Mouse (Mus musculus) urinary bladder, postnatal 36 days (tissue): Measurements from ENCODE around the gene Aass.
A peak's percentile ranks its signal among the peaks of the same experiment; 100 is the strongest.
"Not testable (repeated sequence)": the region's sequence is repeated elsewhere in the genome, so short reads cannot be mapped to it uniquely, and the experiment has no call there.

Source experiments
- DNase-seq, 2 experiments: peaks; one replicate each; pipeline ENCODE4 v3.0.0; 2022; ENCODE audit warnings: low spot score in 2 of 2, mixed read lengths in 1 of 2

Aass gene

GRCm38 (mm10) chr6:23132573-23133181, at the start of gene Aass:
TSS of gene Aass (minus strand) at chr6:23132986.
- peak in 1 of 2 experiments; percentile 1 for DNase-seq

GRCm38 (mm10) chr6:23180096-23180495, 47.3 kb upstream of the Aass start:
- DNase-seq, result peak in 1 of 2 experiments; percentile 11

GRCm38 (mm10) chr6:23163824-23164223, 31.0 kb upstream of the Aass start:
- DNase-seq, result not testable (repeated sequence)

- not testable (repeated sequence) for DNase-seq
Observed at GRCm38 (mm10) chr6:23156357-23156756, 23.6 kb upstream of the Aass start.

DNA sequence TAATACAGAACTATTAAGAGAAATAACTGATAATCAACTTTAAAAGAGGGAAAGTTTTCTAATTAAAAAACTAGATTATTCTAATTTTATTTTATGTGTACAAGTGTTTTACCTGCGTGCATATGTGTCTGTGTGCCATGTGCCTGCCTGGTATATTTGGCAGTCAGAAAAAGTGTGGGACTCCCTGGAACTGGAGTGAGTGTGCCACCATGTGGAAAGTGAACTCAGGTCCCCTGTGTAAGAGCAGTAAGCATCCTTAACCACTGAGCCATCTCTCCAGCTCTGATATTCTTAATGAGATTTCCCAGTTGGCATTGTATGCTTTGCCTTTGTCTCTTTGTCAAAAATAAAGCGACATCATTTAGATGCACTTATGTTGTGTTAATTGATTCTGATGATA, 20.3 kb upstream of the Aass start:
- DNase-seq, result no peak

DNA sequence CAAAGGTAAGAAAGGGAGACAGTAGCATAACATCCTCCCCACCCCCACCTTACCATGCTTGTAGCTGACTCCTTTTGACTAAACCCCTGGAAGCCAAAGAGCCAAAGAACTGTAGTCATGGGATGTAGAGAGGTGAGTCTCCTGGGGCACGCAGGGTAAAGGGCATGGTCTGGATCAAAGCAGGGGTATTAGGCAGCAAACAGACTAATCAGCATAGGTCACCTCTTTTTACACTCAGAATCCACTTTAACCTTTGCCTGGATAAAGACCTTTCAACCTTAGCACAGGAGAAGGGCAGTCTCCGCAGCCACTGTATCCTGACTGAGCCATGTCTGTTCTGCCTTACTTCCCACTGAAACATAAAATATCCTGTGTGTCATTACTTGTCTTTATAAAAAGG, 14.4 kb upstream of the Aass start:
- no peak for DNase-seq

DNA sequence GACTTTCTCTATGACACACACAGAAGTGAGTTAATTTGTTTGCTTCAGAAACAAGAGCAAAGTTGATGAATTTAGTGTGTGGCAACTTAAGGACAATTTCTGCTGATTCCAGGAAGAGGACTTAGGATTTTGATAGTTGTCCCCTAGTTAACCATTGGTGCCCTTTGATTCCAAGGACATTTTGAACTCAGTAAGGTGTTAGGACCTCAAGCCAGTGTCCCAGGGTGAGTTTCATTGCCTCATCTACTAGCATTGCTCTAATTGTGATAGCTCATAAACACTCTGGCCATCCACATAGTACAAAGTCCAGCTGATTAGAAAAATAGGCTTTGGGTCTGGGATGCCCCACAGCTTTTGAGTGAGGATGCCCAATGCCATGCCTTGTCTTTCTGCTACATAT, 11.2 kb upstream of the Aass start:
- DNase-seq, result no peak

DNA sequence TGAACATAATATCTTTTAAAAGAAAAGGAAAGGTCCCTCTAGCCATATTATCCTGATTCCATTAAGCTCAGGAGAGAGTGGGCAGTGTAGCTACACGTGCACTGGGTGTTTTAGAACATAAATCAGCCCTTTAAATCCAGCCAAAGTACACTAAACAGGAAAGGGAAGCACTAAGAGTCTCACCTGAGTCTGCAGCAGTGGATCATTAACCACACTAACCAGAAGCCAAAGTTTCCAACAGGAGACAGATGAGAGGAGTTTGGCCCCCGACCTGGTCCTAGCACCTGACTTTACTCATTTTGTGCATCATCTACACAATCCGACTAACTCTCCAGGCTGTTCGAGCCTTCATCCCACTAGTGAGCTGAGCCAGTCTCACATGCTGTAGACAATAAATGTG, 1.8 kb downstream of the Aass start:
- no peak for DNase-seq

GRCm38 (mm10) chr6:23129201-23129600, 3.6 kb downstream of the Aass start:
- peak in 1 of 2 experiments; percentile 6 for DNase-seq

DNA sequence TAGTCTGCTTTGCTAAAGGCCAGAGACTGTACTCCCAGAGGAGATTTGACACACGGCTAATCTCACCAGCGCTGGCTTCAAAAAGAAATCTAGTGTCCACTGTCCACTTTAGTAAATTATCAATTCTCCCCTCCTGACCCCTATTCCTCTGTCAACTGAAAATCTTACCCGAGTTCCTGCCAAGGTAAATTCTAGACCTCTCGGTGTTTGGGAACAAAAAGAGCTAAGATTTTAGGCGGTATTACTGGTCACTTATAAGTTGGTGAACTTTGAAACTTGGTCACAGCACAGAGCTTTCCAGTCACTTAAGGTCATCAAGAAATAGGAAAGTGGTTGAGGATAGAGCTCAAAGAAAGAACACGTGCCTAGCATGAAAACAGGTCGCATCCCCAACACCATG, 6.1 kb downstream of the Aass start:
- no peak for DNase-seq

- DNase-seq, result no peak
Observed at GRCm38 (mm10) chr6:23125831-23126230, 7.0 kb downstream of the Aass start.

GRCm38 (mm10) chr6:23124823-23125222, 8.0 kb downstream of the Aass start:
- DNase-seq, result no peak

GRCm38 (mm10) chr6:23122934-23123333, 9.9 kb downstream of the Aass start:
- DNase-seq, result no peak

- DNase-seq, result no peak
Observed at GRCm38 (mm10) chr6:23114781-23115180, 18.0 kb downstream of the Aass start.

- DNase-seq, result no peak
Observed at GRCm38 (mm10) chr6:23107069-23107468, 25.7 kb downstream of the Aass start.

GRCm38 (mm10) chr6:23106373-23106772, 26.4 kb downstream of the Aass start:
- no peak for DNase-seq

DNA sequence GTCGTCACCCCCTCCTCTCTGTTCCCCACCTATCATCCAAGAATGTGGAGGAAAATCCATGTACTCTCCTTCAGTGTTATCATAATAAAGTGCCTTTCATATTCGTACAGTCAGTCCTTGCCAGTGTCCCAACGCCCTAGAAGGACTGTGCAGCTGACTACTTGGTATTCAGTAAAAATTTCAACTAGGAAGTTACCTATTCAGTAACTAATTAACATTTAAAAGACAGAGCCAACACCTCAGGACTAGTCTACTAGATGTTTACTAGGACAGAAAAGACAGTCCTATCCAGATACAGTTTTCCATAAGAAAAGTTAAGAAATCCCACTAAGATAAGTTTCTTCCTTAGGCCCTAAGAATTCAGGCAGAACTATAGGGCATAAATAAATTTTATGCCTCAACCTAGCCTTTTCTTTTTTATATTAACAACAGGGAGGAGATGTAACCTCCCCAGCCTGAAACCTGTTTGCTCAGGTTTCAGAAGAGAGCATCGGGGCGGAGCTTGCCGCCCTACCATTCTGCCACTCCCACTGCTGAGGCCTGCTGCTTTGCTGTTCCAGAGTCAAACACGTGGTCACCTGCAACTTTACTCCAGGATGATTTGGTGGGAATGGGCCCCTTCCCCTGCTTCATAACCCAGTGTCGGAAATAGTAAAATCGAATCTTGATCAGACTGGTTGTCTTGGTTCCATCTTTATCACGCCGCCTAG, 42.3 kb downstream of the Aass start:
- not testable (repeated sequence) for DNase-seq

GRCm38 (mm10) chr6:23089292-23089691, 43.5 kb downstream of the Aass start:
- DNase-seq, result not testable (repeated sequence)

DNA sequence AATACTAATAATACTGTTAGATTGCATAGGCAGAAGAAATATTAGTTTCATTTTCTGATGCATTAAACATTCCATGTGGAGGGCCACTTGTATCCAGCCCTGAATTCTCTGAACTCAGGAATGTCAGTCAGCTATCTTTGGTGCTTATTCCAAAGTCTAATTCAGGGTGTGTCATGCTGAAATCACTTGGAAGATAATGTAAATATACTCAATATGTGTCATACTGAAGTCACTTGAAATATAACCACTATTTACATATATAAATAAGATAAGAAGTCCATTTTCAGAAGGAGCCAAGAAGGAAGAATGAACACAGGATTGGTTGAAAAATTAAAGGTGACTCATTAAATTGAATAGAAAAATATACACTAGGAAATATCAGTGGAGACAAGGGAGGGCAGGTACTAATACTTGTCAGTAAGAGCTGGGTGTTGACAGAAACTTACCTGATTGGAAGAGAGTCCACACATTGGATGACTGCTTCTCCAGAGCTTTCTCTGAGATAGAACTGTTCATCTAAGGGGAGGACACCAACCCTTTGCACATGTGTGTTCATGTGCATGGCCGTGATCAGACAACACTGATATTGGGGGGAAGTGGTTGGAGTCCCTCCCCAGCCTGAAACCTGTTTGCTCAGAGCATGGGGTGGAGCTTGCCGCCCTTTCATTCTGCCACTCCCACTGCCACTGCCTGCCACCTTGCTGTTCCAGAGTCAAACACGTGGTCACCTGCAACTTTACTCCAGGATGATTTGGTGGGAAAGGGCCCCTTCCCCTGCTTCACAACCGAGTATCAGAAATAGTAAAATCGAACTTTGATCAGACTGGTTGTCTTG, 48.0 kb downstream of the Aass start:
- DNase-seq, result no peak

DNA sequence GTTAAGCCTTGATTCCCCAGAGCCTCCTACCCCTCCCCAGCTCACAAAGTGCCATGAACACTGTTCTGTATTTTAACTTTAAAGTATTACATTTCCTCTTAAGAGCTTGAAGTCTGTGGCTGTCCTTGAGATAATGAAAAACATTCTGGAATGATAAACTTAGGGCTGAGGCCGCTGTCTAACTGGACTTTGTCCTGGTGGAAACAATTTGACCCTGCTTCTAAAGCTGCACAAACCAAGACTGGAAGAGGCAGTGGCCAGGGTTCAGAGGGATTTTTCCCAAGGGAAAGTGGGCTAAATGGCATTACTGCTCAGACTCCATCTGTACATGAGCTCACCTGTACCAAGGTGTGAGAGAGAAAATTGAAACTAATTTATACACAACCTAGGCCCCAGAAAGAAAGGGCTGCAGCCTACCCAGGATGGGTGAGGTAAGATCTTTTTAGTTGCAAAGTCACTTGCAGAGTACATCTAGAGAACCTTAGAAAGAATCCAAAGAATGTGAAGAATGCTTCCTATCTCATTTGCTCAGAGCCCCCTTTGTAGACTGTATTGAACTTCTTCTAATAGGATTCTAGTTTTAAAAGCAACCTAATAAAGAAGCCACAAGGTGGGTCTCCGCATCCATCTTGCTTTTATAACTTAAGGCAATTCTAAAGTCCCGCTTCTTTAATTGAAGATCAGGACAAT, 52.6 kb downstream of the Aass start:
- no peak for DNase-seq

DNA sequence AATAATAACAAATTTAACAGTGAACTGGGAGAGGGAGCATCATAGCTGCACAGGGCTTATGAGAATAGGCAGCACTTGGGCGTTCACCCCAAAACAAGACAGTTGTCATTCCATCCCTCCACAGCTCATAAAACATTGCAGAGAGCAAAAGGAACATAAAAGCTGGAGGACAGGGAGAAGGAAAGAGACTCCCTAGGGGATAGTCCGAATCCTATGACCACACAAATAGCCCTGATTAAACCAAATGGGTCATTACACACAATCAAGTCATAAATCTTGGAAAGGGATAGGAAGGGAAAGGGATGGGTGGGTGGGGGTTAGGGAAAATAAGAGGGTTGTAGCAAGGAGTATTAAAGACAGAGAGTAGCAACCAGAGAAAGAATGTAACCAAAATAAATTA, 54.5 kb downstream of the Aass start:
- DNase-seq, result no peak

DNA sequence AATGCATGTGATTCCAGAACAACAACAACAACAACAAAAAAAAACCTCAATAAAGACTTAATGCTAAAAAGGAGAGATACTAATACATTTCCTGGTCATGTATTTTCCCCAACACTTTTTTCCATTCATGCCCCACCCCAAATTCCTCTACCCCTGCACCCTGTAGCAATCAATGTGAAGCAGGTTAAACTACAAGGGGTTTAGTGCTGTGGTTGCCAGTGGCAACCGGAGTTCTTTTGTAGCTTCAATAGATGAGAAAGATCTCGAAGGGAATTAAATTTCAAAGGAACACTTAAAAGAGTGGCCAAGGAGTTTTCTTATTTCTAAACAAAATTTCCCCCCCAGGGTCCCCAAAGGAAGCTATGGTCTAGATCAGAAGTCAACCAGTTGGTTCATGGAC, 56.7 kb downstream of the Aass start:
- DNase-seq, result no peak
